Mouse (Mus musculus): ENCODE results near the gene Memo1.
A peak's percentile ranks its signal among the peaks of the same experiment; 100 is the strongest.
"Not testable (repeated sequence)": the region's sequence is repeated elsewhere in the genome, so short reads cannot be mapped to it uniquely, and the experiment has no call there.

Gene Memo1

GRCm38 (mm10) chr17:74264333-74265155 is 30.8 kb downstream of the Memo1 start:
- DNase-seq (ENCODE audit: low spot score in 2 of 2), result no peak

- no peak for DNase-seq (ENCODE audit: low spot score in 2 of 2)
These were observed 32.9 kb downstream of the Memo1 start for GRCm38 (mm10) chr17:74262415-74262814.

GRCm38 (mm10) chr17:74245284-74245683 is 50.0 kb downstream of the Memo1 start:
- DNase-seq (ENCODE audit: low spot score in 2 of 2), result no peak

GRCm38 (mm10) chr17:74242788-74243187 is 52.5 kb downstream of the Memo1 start:
- DNase-seq (ENCODE audit: low spot score in 2 of 2), result no peak

- no peak for DNase-seq (ENCODE audit: low spot score in 2 of 2)
These were observed 55.0 kb downstream of the Memo1 start for GRCm38 (mm10) chr17:74240322-74240721.

GRCm38 (mm10) chr17:74228131-74228759 is 67.1 kb downstream of the Memo1 start:
- DNase-seq (ENCODE audit: low spot score in 2 of 2), result no peak

- no peak for DNase-seq (ENCODE audit: low spot score in 2 of 2)
These were observed 78.0 kb downstream of the Memo1 start for GRCm38 (mm10) chr17:74217304-74217703.

- DNase-seq (ENCODE audit: low spot score in 2 of 2), result not testable (repeated sequence)
These were observed 82.3 kb downstream of the Memo1 start for GRCm38 (mm10) chr17:74212831-74213524.

- DNase-seq (ENCODE audit: low spot score in 2 of 2), result no peak
These were observed 86.0 kb downstream of the Memo1 start for GRCm38 (mm10) chr17:74209143-74209908.

GRCm38 (mm10) chr17:74195943-74196342 is 99.4 kb downstream of the Memo1 start:
- no peak for DNase-seq (ENCODE audit: low spot score in 2 of 2)

GRCm38 (mm10) chr17:74194755-74195154 is 100.6 kb downstream of the Memo1 start:
- DNase-seq (ENCODE audit: low spot score in 2 of 2), result no peak

- DNase-seq (ENCODE audit: low spot score in 2 of 2), result no peak
These were observed 101.9 kb downstream of the Memo1 start for GRCm38 (mm10) chr17:74193463-74193862.

- DNase-seq (ENCODE audit: low spot score in 2 of 2), result no peak
These were observed 103.9 kb downstream of the Memo1 start for GRCm38 (mm10) chr17:74191446-74191845.

GRCm38 (mm10) chr17:74186197-74186596 is 109.1 kb downstream of the Memo1 start:
- DNase-seq (ENCODE audit: low spot score in 2 of 2), result no peak

- no peak for DNase-seq (ENCODE audit: low spot score in 2 of 2)
These were observed 110.6 kb downstream of the Memo1 start for GRCm38 (mm10) chr17:74184739-74185138.

GRCm38 (mm10) chr17:74180889-74181288 is 114.4 kb downstream of the Memo1 start:
- no peak for DNase-seq (ENCODE audit: low spot score in 2 of 2)

GRCm38 (mm10) chr17:74179640-74180039 is 115.7 kb downstream of the Memo1 start:
- DNase-seq (ENCODE audit: low spot score in 2 of 2), result not testable (repeated sequence)

- DNase-seq (ENCODE audit: low spot score in 2 of 2), result no peak
These were observed 121.6 kb downstream of the Memo1 start for GRCm38 (mm10) chr17:74173726-74174125.

- DNase-seq (ENCODE audit: low spot score in 2 of 2), result no peak
These were observed 122.5 kb downstream of the Memo1 start for GRCm38 (mm10) chr17:74172834-74173233.

GRCm38 (mm10) chr17:74159443-74159894 is 135.9 kb downstream of the Memo1 start:
- DNase-seq (ENCODE audit: low spot score in 2 of 2), result peak; percentile 20 to 28

- DNase-seq (ENCODE audit: low spot score in 2 of 2), result no peak
These were observed 137.2 kb downstream of the Memo1 start for GRCm38 (mm10) chr17:74158161-74158560.

Data from spleen, postnatal 14 days (tissue).